Mouse (Mus musculus): ENCODE measurements around the gene Vav2.

Gene Vav2

DNA sequence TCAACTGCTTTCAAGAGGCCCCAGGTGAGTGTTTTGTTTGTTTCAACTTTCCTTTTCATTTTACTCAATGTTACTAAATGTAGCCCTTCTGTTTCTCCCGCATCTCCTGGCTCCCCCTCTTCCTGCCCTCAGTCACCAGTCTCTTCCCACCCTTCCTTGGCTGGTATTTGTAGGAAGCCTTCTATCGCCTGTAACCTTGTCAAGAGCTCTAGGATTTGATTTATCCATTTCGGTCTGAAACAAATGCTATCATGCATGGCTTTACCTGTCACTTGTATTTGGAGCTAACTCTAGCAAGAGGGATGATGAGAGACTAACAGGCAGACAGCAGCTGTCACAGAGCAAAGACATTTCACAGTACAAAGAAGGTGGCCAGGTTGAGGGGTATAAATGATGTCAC is 18.6 kb downstream of the Vav2 start:
- no peak for DNase-seq

DNA sequence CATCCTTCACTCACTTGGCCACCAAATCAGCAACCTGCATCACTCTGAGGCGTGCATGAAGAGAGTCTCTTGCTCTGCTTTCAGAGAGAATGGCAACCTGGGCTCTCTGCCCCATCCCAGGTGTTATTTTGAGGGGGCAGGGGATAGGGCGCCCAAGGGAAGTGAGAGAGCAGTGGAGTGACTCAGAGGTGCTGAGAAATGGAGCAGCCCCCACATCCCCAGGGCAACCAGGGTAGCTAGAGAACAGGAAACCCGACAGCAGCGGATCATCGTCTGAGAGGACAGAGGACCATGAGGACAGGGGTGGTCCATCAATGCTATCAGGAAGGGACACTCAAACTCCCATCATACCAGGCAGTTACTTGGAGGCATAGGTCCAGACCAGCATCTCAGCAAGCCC is 19.9 kb downstream of the Vav2 start:
- no peak for DNase-seq

DNA sequence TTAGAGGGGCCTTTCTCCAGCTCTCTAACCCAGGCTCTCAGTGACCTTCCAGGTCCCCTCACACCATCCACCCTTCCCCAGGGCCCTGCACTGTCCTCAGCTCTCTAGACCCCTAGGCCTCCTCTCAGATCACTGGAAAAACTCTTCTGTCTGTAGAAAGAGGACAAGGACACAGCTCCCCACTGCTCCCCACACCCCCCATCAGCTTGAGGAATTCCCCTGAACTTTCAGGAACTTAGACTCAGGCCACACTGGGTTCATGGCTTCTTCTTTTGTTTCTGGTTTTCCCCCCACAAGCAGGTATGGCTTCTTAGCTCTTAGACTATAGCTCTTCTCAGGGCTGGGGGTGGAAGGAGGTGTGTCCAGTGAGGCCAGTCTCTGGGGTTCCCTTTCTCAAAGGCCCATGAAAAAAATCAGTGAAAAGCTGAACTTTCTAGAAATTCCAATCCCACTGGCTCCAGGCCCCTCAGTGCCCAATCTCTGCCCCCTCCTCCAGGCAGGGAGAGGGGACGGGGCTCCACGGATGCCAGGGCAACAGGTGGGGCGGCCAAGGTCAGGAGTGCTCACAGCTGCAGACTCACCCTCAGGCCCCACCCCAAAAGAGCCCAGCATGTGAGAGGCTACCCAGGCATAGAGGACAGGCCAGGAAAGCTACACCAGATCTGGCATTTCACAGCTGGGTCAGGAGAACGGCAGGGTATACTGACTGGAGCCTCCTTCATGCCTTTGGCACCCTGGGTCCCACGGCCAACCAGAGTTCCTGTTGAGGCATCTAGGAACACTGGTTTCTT is 21.5 kb downstream of the Vav2 start:
- no peak for DNase-seq

DNA sequence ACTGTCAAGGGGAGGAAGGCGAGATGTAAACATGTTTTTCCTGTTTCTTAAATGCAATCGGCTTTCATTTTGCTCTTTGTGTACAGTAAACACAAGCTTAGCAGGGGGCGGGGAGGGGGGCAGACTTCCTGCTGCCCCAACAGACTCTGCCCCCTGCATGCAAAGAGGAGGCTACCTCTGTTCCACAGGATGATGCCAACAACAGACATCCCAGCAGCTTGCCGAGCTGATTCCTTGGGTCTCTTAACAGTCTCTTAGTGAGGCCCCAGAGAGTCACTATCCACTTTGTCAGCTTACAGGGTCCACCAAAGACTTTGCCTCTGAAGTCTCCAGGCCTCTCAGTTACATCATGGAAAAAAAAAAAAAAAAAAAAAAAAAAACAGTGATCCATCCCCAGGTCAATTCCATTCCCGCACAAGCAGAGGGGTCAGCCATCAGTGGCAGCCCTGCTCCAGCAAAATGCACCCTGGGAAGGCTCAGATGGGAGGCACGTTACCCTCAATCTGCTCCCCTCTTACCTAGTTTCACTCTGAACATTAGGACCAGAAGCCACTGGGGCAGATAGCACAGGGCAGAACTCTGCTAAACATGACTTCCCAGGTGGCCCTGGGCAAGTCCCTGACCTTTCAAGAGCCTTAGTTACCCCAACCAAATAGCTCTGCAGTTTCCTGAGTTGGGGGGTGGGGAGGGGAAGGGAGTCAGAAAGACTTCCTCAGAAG is 22.3 kb downstream of the Vav2 start:
- DNase-seq = no peak

DNA sequence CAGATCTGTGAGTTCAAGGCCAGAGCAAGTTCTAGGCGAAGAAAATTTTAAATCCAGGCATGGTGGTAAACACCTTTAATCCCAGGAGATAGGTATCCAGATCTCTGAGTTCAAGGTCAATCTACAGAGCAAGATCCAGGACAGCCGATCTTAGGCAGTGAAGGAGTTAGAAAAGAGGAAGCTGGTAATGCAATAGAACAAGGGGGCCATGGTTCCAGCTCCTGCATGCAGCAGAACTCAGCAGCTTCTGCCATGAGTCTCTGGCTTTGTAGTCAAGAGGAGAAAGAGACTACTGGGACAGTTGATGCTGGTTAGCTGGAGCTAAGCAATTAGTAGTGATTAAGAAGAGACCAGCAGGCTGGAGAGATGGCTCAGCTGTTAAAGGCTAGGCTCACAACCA is 25.3 kb downstream of the Vav2 start:
- DNase-seq = no peak

DNA sequence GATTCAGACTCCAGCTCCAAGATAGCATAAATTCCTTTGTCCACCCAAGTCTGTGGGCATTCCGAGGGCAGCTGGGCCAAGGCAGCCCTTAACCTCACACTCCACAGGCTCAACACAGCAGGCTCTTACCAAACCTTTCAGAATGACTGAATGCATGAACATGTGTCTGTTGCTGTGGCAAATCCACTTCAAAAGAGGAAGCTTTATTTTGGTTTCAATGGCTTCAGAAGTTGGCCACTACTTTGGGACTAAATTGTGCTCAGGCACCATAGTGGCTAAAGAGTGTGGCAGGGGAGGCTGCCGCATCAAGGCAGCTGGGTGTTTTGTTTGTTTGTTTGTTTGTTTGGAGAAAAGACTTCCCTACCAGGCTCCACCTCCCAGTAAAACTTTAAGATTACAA is 26.8 kb downstream of the Vav2 start:
- no peak for DNase-seq

DNA sequence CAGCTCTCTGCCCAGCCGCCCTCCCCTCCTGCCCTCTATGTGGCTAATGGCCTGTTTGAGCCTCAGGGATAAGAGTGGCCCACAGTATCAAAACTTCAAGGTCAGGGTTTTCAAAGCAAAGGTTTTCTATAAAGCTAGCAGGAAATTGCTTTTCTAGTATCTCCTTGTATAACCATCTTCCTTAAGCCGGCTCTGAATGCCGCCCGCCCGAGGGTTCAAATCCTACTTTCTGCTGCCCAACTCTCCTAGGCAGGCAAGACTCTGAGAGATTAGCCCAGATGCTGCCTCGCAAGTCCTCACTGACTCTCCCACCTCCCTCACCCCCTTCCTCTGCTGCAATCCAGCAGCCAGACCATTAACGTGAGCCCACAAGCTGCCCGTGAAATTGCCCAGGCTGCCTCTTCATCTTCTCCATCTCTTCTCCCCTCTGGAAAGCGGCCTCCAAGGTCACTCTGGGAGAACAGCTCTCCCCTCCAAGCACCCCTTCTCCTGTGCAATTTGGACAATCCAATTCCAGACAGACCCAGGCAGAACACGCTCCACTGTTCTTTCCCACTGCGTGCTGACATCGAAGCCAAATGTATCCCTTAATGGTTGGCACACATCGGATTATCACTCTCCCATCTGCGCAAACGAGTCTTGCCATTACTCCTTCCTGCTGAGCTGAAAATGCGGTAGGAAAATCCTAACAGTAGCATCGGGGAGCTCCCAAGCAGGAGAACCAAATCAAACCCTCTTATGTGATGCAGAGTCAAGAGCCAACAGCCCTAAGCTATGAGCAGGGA is 30.0 kb downstream of the Vav2 start:
- DNase-seq = no peak

DNA sequence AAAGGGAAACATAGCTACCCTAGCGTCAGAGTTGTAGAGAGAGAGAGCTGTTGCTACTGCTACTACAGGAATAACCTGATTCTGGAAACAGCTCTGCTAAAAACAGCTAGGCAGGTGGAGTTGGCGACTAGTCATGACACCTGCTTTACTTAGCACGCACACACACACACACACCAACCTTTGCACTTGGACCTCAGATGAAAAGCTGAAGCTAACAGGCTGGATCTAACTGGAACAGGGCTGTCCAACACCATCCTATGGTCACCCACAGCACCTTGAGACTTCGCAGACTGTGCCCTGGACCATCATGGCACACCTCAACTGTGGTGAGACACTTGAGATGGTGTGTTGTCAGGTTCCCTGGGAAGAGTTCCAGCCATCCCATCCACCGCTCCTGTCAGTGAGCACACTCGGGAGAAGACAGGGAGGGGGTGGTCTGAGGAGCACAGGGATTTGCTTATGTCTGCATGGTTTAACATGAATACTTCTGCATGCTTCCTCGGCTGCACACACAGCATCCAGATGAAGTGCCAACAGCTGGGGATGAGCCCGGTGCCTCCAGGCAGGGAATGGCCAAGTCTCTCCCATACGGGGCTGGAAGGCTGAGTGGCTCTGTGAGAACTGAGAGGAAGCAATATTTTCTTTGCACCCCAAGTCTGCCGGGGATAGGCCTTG is 32.5 kb downstream of the Vav2 start:
- no peak for DNase-seq

DNA sequence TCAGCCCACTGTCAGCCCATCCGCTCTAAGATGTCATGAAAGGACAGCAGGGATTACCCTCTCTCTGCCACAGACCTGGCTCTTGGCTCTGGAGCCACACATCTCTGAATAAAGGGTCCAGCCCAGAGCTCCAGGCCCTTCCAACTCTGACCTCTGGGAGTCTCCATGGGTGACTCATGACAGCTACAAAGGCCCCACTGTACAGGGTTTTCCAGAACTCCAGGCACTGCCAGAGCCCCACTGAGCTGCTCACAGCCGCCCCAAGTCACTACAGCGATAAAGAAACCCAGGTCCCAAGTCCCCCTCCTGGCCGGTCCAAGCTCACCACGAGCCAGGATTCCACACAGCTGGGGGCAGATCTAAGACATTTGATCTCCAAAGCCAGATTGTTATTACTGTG is 34.6 kb downstream of the Vav2 start:
- DNase-seq = no peak

DNA sequence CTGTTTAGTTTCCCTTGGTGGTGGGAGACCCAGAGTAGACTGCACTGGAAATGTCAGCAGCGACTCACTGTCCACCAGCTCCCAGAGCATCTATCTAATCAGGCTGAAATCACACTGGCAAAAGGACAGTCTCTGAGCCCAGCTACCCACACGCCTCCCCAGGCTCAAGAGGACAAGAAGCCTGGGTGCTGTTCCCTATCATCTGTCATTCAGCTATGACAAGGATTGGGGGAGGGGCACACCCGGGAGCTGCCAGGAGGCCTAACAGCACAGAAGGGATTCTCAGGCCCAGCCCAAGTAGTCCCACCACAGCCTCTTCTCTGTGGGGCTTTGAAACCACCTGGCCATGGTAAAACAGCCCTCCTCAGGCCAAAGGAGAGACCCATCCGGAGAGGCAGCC is 36.1 kb downstream of the Vav2 start:
- DNase-seq = no peak

DNA sequence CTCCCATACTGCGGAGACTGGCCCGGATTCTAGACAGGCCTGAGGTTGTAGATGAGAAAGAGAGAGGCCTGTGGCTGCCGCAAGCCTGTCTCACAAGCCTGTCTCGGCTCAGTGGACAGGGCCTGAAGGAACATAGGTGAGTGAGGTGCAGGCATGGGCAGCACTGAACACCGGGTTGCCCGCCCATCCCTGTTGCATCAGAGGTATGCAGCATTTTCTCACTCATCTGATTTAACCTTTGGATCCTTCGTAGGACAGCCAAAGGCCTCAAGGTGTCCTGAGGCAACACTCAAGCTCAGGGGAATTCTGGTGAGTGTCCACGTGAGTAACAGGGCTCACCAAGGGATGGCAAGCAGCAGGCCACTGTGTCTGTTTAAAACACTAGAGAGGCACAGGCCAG is 36.5 kb downstream of the Vav2 start:
- no peak for DNase-seq

DNA sequence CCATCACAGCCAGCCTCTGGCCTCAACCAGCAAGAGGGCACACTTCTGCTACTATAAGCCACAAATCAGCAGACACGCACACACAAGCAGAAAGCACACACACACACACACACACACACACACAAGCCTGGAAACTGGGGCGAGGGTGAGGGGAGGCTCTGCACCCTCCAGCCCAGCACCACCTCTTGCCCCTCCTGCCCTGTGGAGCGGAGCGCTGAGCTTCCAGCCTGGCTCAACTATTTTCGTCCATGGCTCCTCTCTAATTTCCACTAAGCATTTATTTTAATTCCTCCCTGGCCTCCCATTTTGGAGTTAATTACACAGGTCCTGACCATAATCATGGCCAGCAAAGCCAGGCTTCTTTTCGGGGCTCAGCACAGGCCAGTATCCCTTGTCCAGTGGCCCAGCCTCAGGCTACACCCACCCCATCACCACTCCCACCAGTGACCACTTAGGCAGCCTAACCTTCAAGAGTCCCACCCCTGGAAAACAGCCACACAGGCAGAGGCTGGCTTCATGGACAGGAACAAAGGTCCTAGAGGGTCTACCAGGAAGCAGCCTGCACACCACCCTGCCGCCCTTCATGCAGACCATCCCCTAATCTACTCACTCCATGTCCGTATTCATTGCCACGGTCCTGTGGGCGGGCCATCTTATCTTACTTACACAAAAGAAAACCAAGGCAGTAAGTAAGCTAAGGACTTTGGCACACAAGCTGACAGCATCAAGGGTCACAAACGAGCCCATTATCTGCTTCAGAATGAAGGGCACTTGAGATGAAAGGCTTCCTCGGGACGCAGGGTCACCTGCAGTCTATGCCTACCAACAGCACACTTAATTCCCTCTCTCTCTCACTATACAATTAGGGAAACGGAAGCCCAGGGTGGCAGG is 37.3 kb downstream of the Vav2 start:
- DNase-seq = no peak

DNA sequence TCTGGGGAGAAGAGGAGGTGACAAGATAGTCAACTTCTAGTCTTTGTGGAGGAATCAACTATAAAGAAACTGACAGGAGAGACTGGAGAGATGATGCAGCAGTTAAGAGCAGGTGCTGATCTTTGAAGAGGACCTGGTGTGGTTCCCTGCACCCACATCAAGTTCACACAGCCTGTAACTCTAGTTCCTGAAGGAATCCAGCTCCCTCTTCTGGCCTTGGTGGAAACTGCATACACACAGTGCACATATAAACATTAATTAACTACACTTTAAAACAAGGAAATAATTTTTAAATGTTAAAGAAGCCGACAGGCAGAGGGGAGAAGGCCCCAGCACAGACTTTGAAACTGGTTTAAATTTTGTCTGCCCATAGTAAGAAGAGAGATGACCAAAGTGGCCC is 39.6 kb downstream of the Vav2 start:
- DNase-seq = no peak

DNA sequence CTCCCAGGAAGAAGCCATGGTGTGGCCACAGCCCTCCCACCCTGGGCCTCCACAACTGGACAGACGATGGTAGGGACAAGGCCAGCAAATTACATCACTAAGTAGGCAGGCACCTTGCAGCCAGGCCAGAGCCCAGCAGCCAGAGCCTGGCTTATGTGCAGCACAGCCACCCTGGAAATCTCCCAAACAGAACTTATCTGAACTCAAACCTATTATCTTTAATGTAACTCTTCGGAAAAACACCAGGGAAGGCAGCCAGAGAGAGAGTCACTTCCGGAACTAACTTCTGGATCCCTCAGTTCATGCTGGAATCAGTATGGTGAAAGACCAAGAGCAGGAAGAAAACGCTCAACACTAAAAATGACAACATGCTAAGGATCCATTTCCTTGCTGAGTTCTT is 45.1 kb downstream of the Vav2 start:
- no peak for DNase-seq

DNA sequence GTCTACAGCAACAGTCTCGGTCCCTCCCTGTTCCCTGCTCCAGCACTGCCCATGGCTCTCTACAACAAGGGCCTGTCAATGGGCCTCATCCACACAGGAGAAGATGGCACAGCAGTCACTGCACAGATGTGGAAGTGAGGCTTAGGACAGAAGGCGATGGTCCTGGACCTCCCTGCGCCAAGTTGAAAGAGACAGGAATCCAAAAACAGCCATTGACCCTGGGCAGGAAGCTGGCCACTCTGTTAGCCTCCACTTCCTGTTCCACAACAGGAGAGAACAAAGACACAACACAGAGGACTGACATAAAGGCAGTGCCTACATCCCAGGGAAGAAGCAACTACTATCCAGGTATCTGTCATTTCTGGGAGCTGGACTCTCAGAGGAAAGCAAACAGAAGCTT is 45.6 kb downstream of the Vav2 start:
- no peak for DNase-seq

DNA sequence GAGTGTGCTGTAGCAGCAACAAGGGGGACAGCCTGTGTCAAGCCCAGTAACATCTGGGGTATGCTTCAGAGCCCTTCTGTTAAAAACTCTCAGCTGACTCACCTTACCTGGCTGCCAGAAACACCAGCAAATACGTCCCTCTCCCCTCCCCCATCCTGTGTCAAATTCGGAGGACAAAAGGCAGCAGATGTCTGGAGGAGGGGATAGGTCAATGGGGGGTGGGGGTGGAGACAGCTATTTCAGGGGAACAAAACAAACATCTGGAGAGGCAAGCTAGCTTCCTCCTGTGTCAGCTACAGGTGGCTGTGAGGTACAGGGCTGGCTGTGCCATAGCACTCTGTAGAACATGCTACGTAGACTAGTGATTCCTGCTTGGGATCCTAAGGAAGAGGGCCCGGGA is 49.0 kb downstream of the Vav2 start:
- peak in 1 of 2 experiments; percentile 35 for DNase-seq

DNA sequence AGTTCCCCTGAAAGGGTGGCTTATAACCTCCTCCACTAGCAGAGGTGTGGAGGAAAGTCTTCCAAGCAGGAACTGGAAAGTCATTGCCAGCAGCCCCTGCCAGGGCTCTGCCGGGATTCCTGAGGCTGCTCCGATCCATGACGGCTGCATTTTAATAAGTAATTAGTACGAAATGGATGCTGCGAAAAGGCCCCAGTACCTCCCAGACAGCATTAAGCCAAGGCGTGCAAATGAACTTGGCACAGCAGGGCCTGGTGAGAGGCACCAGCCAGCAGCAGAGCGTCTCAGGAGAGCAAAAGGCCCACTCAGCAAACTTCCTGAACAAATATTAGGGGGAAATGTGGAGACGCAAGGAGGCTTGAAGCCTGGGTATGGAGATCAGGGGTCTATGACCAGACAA is 49.7 kb downstream of the Vav2 start:
- no peak for DNase-seq

DNA sequence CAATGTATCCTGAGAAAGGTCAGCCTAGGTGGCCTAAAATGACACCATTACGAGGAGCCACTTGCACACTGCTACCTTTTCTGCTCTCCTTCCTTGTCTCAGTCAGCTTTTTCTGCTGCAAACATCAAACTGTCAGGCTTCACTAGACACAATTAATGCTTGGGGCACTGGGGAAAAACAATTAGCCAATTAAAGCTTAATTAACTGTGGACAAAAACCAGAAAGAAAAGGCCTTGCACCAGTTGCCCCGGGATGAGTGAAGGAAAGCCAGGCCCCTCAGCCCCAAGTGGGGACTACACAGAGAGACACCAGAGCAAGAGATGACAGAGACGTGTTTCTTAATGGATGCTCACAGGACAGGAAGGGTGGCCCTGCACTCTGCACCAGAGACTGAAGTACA is 51.7 kb downstream of the Vav2 start:
- DNase-seq = no peak

DNA sequence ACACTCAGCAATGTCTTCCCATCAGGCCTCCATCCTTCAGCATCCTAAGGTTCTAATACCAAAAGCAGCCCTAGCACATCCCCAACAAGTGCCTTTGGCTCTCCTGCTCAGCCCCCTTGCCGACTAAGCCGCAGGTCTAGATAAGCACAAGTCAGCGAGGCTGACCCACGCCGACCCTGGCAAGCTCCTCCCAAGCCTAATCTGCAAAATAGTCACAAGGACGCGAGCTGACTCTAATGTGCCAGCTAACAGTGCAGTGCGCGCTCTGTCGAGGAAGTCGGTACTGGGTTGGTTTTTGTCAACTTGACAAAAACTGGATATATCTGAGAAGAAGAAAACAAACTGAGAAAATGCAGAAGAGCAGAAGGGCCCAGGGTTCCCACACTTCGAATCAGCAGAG is 53.5 kb downstream of the Vav2 start:
- no peak for DNase-seq

DNA sequence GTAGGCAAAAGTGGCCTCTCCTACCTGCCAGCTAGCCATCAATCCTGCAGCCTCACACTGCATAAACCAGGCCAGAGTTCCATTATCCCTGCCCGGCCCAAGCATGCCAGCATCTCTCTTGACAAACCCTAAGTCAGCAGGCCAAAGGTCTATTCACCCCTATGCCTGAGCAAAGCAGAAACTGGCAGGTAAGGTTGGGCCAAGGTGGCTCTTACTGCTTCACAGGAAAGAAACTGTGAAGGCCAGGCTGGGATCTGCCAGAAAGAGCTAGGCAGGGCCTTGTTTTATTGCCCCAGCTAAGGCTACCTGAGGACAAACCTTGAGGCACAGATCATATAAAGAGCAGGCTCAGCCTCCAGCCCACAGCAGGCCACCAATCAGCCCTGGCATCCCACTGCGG is 55.4 kb downstream of the Vav2 start:
- no peak for DNase-seq

DNA sequence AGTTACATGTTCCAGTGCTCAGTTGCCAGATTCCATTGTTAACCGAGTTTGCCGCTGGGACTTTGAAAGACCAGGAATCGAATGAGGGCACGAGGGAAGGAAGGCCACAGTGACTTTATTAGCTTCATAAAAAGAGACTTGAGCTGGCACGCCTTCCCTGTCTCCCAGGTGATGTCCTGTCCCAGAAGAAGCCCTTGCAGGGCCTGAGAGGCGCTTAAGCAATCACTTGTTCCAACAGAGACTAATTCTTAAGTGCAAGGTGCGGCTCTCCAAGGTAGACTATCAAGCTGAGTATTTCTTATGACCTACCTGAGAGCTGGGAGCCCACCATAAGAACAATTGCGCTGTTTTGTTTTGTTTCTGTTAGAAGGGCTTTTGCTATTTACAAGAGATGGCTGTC is 57.9 kb downstream of the Vav2 start:
- no peak for DNase-seq

DNA sequence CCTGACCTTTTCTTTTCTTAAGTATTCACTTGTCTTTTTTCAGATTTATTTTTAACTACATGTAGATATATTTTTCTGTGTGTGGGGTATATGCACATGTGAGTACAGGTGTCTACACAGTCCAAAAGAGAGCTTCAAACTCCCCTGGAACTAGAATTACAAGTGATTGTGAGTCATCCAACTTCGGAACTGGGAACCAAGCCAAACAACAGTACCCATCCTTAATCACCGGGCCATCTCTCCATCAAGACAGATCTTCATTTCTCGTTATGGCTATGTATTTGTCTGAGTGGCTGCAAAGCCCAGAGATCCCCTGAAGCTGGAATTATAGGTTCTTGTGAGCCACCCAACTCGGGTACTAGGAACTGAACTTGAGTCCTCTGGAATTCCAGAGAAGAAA is 61.5 kb downstream of the Vav2 start:
- DNase-seq = no peak

Data from thymus, adult 18-20 months (tissue).